Mouse (Mus musculus): ENCODE measurements around the gene Wnt4. TPM values are rescaled to one million over a fixed set of nuclear protein-coding genes. Genes with fewer than 3 reads are reported as not detected.
A peak's percentile ranks its signal among the peaks of the same experiment; 100 is the strongest.

Wnt4 gene
- polyA plus RNA-seq, 1 experiment from 2014 or later: 0.58 TPM

DNA sequence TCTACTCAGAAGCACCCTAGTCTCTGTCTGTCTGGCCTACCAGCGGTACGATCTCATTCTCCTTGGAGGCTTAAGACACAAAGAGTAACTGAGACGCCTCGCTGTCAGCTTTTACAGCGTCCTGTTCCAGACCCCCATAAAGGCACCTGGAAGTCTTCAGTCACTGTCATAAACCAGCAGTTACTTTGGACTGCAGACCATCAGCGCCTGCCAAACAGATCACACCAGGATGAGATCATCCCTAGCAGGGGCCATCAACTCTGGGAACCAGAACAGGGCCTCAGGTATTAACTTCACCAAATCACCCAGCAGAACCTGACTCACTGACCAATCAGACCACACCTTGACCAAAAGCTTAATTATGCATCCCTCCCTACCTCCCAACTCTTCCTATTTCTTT, 37.3 kb downstream of the Wnt4 start:
- no peak overlapping the region for H3K9ac ChIP-seq
- WGBS (ENCODE audit: insufficient replicate concordance): 78% methylated on average over 6 of the region's 6 CpGs
- H3K4me1 ChIP-seq: peaks cover 12% of the 10 kb centered on the region; the same call in 1 of the 2 replicates
- H3K27me3 ChIP-seq (replicated peaks): no peaks in the 10 kb centered on the region
- no peak overlapping the region for H3K27ac ChIP-seq
- peaks cover 61% of the 10 kb centered on the region for H3K36me3 ChIP-seq
- ATAC-seq: no peak
- no peak overlapping the region for H3K4me2 ChIP-seq
- no peaks in the 10 kb centered on the region for H3K9me3 ChIP-seq (replicated peaks)
- H3K4me3 ChIP-seq: no peak overlapping the region

DNA sequence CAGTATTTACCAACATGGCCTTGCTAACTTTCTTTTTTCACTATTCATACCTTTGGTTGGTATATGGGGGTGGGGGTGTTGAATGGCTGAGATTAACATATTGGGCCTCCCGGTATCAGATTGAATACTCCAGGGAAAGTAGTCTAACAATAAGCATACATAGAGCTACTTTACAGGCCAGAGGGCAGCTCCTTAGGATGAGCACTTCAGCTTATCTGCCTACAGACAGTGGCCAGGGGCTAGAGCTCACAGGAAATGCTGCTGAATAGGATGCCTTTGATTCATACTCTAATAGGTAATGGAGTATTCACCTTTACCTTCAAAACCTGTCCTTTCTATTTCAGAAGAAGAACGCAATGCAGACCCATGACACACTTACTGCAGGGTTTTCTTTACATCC, 37.8 kb downstream of the Wnt4 start:
- Histone ChIP-seq H3K9ac (no peak overlapping the region), H3K36me3 (peaks cover 63% of the 10 kb centered on the region), H3K4me3 (no peak overlapping the region), H3K27me3 (replicated peaks) (no peaks in the 10 kb centered on the region), H3K27ac (no peak overlapping the region), H3K9me3 (replicated peaks) (no peaks in the 10 kb centered on the region), H3K4me1 (peaks cover 12% of the 10 kb centered on the region; the same call in 1 of the 2 replicates), H3K4me2 (no peak overlapping the region)
- WGBS (ENCODE audit: insufficient replicate concordance): 93% methylated on average over 2 of the region's 2 CpGs
- no peak for ATAC-seq

DNA sequence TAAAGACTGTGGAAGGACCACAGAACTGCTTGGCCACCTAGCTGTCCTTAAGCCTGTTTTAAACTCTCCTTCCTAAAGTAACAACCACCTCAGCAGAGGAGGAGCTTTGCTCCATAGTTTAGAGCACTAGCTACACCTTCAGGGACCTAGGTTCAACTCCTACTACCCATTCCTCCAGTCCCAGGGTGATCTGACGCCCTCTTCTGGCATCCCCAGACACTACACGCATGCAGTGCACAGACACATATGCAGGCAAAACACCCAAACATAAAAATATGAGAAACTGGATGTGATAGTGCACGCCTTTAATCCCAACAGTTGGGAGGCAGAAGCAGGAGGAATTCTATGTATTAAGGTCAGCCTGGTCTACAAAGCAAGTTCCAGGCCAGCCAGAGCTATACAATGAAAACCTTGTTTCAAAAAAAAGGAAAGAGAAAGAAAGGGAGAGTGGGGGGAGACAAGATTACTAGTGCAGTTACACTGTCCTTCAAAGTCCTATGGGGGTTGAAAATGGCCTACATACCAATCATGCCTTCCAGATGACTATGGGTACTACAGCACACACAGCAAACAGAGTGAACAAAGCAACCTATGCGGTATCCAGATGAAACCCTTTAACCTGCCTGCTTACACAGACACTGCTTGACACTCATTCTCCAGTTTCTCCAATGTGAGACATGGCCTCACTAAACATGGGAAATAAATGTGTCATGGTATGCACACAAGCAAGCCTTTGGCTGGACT, 38.9 kb downstream of the Wnt4 start:
- H3K36me3 ChIP-seq: peaks cover 65% of the 10 kb centered on the region
- H3K27me3 ChIP-seq (replicated peaks): no peaks in the 10 kb centered on the region
- H3K4me3 ChIP-seq: no peak overlapping the region
- no peak overlapping the region for H3K27ac ChIP-seq
- peaks cover 12% of the 10 kb centered on the region; the same call in 1 of the 2 replicates for H3K4me1 ChIP-seq
- no peak overlapping the region for H3K9ac ChIP-seq
- no peaks in the 10 kb centered on the region for H3K9me3 ChIP-seq (replicated peaks)
- ATAC-seq: no peak
- WGBS (ENCODE audit: insufficient replicate concordance): 75% methylated on average over 4 of the region's 4 CpGs
- H3K4me2 ChIP-seq: no peak overlapping the region

DNA sequence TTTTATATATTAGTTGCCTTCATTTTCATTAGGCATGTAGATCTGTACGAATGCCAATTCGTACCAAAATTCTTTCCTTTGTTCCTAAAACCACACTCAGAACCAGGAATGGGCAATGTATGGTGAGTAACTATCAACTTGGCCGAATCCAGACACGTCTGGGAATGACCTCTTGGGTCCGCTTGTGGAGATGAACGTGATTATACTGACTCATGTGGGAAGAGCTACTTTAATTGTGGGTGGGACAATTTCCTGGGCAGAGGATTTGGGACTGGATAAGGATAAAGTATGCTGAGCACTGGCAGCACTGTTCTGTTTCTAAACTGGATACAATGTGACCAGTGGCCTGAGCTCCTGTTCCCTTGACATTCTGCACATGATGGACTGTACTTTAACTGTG, 47.6 kb downstream of the Wnt4 start:
- 82% methylated on average over 6 of the region's 6 CpGs for WGBS (ENCODE audit: insufficient replicate concordance)
- Histone ChIP-seq H3K9me3 (replicated peaks) (no peaks in the 10 kb centered on the region), H3K27me3 (replicated peaks) (no peaks in the 10 kb centered on the region), H3K4me3 (no peak overlapping the region), H3K9ac (no peak overlapping the region), H3K36me3 (peaks cover 89% of the 10 kb centered on the region), H3K4me2 (no peak overlapping the region), H3K27ac (no peak overlapping the region), H3K4me1 (no peaks in the 10 kb centered on the region)
- ATAC-seq: no peak

DNA sequence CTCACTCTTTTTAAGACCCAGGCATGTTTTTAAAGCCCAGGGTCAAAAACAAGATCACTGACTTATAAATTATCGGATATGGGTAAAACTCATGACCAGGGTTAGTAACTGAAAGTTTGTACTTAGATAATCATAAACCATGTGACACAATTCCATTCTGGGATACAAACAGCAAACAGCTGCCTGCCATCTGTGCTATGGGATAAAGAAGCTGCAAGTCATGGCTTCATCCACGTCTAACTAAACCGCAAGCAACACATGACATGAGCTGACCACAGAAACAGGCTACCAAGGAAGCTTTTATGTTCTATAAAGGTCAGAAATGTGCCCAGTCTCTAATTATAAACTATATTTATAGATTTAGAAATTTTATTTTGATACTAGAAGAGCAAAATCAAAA, 49.2 kb downstream of the Wnt4 start:
- Histone ChIP-seq H3K4me1 (no peaks in the 10 kb centered on the region), H3K36me3 (peaks cover 85% of the 10 kb centered on the region)
- peak; percentile 47; the same call in 1 of the 2 replicates for ATAC-seq

DNA sequence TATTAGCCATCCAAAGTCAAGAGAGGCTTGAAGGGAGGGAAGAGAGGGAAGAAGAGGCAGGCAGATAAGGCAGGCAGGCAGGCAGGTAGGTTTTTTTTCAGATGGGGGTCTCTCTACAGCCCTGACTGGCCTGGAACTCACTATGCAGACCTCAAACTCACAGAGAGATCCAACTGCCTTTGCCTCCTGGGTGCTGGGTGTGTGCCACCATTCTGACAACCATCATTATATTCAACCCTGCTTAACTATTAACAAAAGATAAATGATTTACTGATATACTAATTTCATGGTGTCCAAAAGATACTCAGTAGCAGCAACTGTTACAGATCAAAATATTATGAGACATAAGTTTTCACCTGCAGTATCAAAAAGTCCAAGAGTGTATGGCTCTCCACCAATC, 54.8 kb downstream of the Wnt4 start:
- Histone ChIP-seq H3K36me3 (peaks cover 92% of the 10 kb centered on the region), H3K27me3 (replicated peaks) (no peaks in the 10 kb centered on the region), H3K9me3 (replicated peaks) (no peaks in the 10 kb centered on the region), H3K4me1 (peaks cover 11% of the 10 kb centered on the region), H3K27ac (no peak overlapping the region), H3K9ac (no peak overlapping the region), H3K4me2 (no peak overlapping the region), H3K4me3 (no peak overlapping the region)
- no peak for ATAC-seq

More for the DNA sequence above, 49.2 kb downstream of the Wnt4 start:
- H3K9me3 ChIP-seq (replicated peaks): no peaks in the 10 kb centered on the region
- H3K4me3 ChIP-seq: no peak overlapping the region
- no peaks in the 10 kb centered on the region for H3K27me3 ChIP-seq (replicated peaks)
- no peak overlapping the region for H3K9ac ChIP-seq
- WGBS (ENCODE audit: insufficient replicate concordance): 66% methylated on average over 3 of the region's 3 CpGs
- no peak overlapping the region for H3K27ac ChIP-seq
- no peak overlapping the region for H3K4me2 ChIP-seq

DNA sequence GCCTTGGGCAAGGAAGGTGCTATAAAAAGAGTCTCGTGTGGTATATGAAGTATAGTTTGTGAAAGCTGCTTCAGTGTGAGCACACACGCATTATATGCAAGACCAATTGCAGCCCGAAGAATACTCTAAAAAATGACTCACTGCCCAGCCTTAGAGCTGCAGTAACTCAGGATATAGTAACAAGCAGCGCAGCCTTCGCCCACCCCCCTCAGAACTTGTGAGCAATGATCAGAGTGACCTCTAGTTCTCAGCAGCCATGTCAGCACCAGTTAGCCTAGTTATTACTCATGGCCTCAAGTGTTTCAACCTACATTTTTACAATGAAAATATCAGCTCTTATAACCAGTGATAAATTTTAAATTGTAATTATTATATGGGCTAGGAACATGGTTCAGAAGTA, 59.2 kb downstream of the Wnt4 start:
- H3K4me2 ChIP-seq: no peak overlapping the region
- H3K9me3 ChIP-seq (replicated peaks): no peaks in the 10 kb centered on the region
- H3K9ac ChIP-seq: no peak overlapping the region

DNA sequence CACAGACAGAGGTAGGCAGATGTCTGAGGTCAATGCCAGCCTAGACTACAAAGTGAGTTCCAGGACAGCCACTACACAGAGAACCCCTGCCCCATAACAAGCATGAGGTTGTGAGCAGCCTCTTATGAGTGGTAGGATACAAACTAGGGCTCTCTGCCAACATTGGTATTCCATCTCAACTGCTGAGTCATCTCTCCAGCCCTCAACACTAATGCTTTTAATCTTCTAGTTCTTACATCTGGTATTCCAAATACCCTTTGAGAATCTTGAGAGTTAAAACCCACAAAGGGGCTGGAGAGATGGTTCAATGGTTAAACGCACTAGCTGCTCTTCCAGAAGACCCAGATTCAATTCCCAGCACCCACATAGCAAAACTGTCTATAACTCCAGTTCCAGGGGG, 62.1 kb downstream of the Wnt4 start:
- Histone ChIP-seq H3K27me3 (replicated peaks) (no peaks in the 10 kb centered on the region), H3K27ac (no peak overlapping the region), H3K4me3 (no peak overlapping the region), H3K4me1 (peaks cover 71% of the 10 kb centered on the region), H3K4me2 (no peak overlapping the region), H3K9me3 (replicated peaks) (no peaks in the 10 kb centered on the region), H3K36me3 (peaks cover 38% of the 10 kb centered on the region), H3K9ac (no peak overlapping the region)
- 78% methylated on average over 1 of the region's 1 CpGs for WGBS (ENCODE audit: insufficient replicate concordance)
- no peak for ATAC-seq

More for the DNA sequence above, 59.2 kb downstream of the Wnt4 start:
- no peak overlapping the region for H3K27ac ChIP-seq
- no peaks in the 10 kb centered on the region for H3K27me3 ChIP-seq (replicated peaks)
- peaks cover 60% of the 10 kb centered on the region for H3K36me3 ChIP-seq
- WGBS (ENCODE audit: insufficient replicate concordance): 84% methylated on average over 5 of the region's 5 CpGs
- no peak for ATAC-seq
- peaks cover 52% of the 10 kb centered on the region for H3K4me1 ChIP-seq
- no peak overlapping the region for H3K4me3 ChIP-seq

DNA sequence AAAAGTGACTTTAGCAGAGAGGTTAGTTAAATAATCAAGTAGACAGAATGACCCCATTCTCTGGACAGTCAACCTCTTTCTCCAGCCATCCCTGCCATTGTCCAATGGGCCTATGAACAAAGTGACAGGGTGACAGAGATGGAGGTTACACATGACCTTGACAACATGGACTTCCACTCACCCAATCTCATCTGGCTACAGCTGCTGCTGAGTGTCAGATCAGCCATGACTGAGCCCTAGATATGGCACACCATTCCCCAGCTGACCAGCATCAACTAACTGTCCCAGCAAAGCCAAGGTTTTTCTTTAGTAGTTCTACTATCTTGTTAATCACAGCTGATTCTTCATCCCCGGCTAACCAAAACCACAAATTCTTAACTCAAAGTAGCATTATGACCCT, 65.5 kb downstream of the Wnt4 start:
- Histone ChIP-seq H3K4me2 (no peak overlapping the region), H3K27me3 (replicated peaks) (no peaks in the 10 kb centered on the region), H3K27ac (no peak overlapping the region), H3K9me3 (replicated peaks) (no peaks in the 10 kb centered on the region), H3K36me3 (peaks cover 36% of the 10 kb centered on the region), H3K9ac (no peak overlapping the region), H3K4me3 (no peak overlapping the region), H3K4me1 (peaks cover 79% of the 10 kb centered on the region)
- WGBS (ENCODE audit: insufficient replicate concordance): 26% methylated on average over 1 of the region's 1 CpGs
- no peak for ATAC-seq

DNA sequence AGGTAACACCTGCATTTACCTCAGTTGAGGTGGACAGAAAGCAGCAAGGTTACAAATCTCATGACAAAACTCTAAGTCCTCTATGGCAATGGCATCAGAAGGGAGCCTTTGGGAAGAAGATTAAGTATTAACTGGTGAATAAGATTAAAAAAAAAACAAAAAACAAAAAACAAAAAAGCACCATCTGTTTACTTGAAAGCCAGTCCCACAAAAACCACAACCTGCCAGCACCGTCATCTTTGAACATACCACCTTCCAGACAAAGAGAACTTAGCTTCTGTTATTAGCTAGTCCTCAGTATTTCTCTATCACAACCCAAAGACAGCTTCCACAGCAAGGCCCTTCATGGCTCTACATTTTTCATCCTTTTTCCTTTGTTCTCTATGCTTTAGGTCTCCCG, 67.8 kb downstream of the Wnt4 start:
- H3K9ac ChIP-seq: no peak overlapping the region
- WGBS (ENCODE audit: insufficient replicate concordance): 73% methylated on average over 2 of the region's 2 CpGs

DNA sequence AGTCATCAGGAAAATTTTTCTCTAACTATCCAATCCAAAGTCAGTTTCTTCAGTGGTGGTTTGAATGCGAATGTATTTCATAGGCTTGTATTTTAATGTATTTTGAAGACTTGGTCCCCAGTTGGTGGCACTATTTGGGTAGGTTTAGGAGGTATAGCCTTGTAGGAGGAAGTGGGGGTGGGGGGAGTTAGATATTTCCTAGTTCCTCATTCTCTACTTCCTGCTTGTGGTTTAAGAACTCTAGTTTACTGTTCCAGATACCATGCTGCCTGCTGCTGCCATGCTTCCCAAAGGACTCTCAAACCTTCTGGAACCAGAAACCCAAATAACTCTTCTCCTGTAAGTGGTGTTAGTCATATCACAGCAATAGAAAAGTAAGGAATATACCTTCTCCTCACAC, 68.5 kb downstream of the Wnt4 start:
- Histone ChIP-seq H3K27ac (no peak overlapping the region), H3K9ac (no peak overlapping the region), H3K27me3 (replicated peaks) (no peaks in the 10 kb centered on the region), H3K4me2 (no peak overlapping the region), H3K4me1 (peaks cover 66% of the 10 kb centered on the region), H3K9me3 (replicated peaks) (no peaks in the 10 kb centered on the region), H3K4me3 (no peak overlapping the region), H3K36me3 (peaks cover 45% of the 10 kb centered on the region)
- no peak for ATAC-seq
- 53% methylated on average over 1 of the region's 1 CpGs for WGBS (ENCODE audit: insufficient replicate concordance)

More for the DNA sequence above, 67.8 kb downstream of the Wnt4 start:
- no peaks in the 10 kb centered on the region for H3K27me3 ChIP-seq (replicated peaks)
- no peak overlapping the region for H3K27ac ChIP-seq
- ATAC-seq: no peak
- H3K36me3 ChIP-seq: peaks cover 42% of the 10 kb centered on the region
- peaks cover 69% of the 10 kb centered on the region for H3K4me1 ChIP-seq
- no peaks in the 10 kb centered on the region for H3K9me3 ChIP-seq (replicated peaks)
- H3K4me2 ChIP-seq: no peak overlapping the region
- no peak overlapping the region for H3K4me3 ChIP-seq

Measured in liver, embryonic 12.5 days (tissue).